Mouse (Mus musculus) stomach, postnatal 0 days (tissue): ENCODE data around the gene Olfr1178. TPM values are rescaled to one million over a fixed set of nuclear protein-coding genes. Genes with fewer than 3 reads are reported as not detected.

Source experiments
- ATAC-seq: fragments of 200-750 bp; cut with Nextera tagmentation; 2 replicates; pipeline ENCODE4 v1.8.0; 2017; ENCODE audit not compliant: low FRiP score, low TSS enrichment
- DNase-seq: peaks from one replicate; pipeline ENCODE4 v3.0.0-alpha.2; 2016; ENCODE audit warnings: low spot score
- H3K27ac ChIP-seq: fragments of 300-500 bp; sonication (generic); replicated peaks from 2 replicates; pipeline ENCODE4 v1.5.1; 2014; ENCODE audit warnings: mild to moderate bottlenecking, control low read depth
- H3K27me3 ChIP-seq: fragments of 300-500 bp; sonication (generic); 2 replicates; pipeline ENCODE4 v1.6.1; 2014; ENCODE audit warnings: low read length; ENCODE audit not compliant: control insufficient read depth, insufficient read depth
- H3K36me3 ChIP-seq: fragments of 300-500 bp; sonication (generic); 2 replicates; pipeline ENCODE4 v1.6.1; 2014; ENCODE audit warnings: low read length, mixed read lengths; ENCODE audit not compliant: control insufficient read depth, insufficient read depth
- H3K4me1 ChIP-seq: fragments of 300-500 bp; sonication (generic); replicated peaks from 2 replicates; pipeline ENCODE4 v1.6.1; 2014; ENCODE audit warnings: antibody characterized with exemption; ENCODE audit not compliant: control insufficient read depth, insufficient read depth
- H3K4me2 ChIP-seq: fragments of 300-500 bp; sonication (generic); replicated peaks from 2 replicates; pipeline ENCODE4 v1.6.1; 2014; ENCODE audit warnings: low read depth, mild to moderate bottlenecking, control low read depth, moderate library complexity
- H3K4me3 ChIP-seq: fragments of 300-500 bp; sonication (generic); 2 replicates; pipeline ENCODE4 v1.5.1; 2014; ENCODE audit warnings: low read depth, low read length, control low read depth
- H3K9ac ChIP-seq: fragments of 300-500 bp; sonication (generic); 2 replicates; pipeline ENCODE4 v1.6.1; 2014; ENCODE audit warnings: mild to moderate bottlenecking, low read length, control low read depth, mixed read lengths
- H3K9me3 ChIP-seq: fragments of 300-500 bp; sonication (generic); 2 replicates; pipeline ENCODE4 v1.6.1; 2016; ENCODE audit warnings: low read length; ENCODE audit not compliant: control insufficient read depth
- CTCF ChIP-seq: IDR thresholded peaks from 2 replicates; pipeline ENCODE4 v1.5.1; 2016; ENCODE audit warnings: antibody characterized with exemption, low read depth, mild to moderate bottlenecking, moderate library complexity
- EP300 ChIP-seq: optimal IDR thresholded peaks from 2 replicates; pipeline ENCODE3; 2016; ENCODE audit warnings: antibody characterized with exemption
- WGBS: fragments of 180-500 bp; shearing (Covaris S2); extraction: QIAGEN DNeasy Blood & Tissue Kit; methylation state at CpG from one replicate; pipeline ENCODE4 v1.1.7; 2014; 5-methylcytosine and 5-hydroxymethylcytosine counted together
- polyA plus RNA-seq: library from polyadenylated mRNA; unstranded; fragments of >200 nt; fragmentation: Nextera tagmentation; extraction: Ambion mirVana; gene quantifications from 2 replicates; pipeline ENCODE4 v1.2.1, GENCODE M21; 2015

Olfr1178 gene
- 0.04 TPM in 1 of 2 replicates, not detected in the other for polyA plus RNA-seq

- no peak for ATAC-seq
- WGBS = 95% methylated on average over 1 of the region's 1 CpGs
Measured at GRCm38 (mm10) chr2:88386762-88387161, at the start of gene Olfr1178. TSS of gene Olfr1178 (plus strand) at chr2:88387062.

GRCm38 (mm10) chr2:88346392-88346791 is 40.5 kb upstream of the Olfr1178 start, which contains the start of gene Olfr1177-ps:
TSS of gene Olfr1177-ps (minus strand) at chr2:88346492.
- no peaks in the 10 kb centered on the region for H3K27me3 ChIP-seq
- H3K4me2 ChIP-seq = no peak within 1 kb of the TSS
- H3K4me1 ChIP-seq = no peaks in the 10 kb centered on the region
- DNase-seq (no peak), ATAC-seq (no peak)
- no peaks in the 10 kb centered on the region for H3K36me3 ChIP-seq
- H3K9ac ChIP-seq = no peak within 1 kb of the TSS
- 82% methylated on average over 1 of the region's 1 CpGs for WGBS
- H3K27ac ChIP-seq = no peak within 1 kb of the TSS
- H3K4me3 ChIP-seq = no peak within 1 kb of the TSS
- no peaks in the 10 kb centered on the region for H3K9me3 ChIP-seq
- TF ChIP-seq CTCF (no peak), EP300 (no peak)

More at GRCm38 (mm10) chr2:88386762-88387161, at the start of gene Olfr1178:
- H3K9ac ChIP-seq = no peak within 1 kb of the TSS
- H3K4me3 ChIP-seq = no peak within 1 kb of the TSS
- TF ChIP-seq CTCF = no peak
- TF ChIP-seq EP300 = no peak
- no peaks in the 10 kb centered on the region for H3K4me1 ChIP-seq
- no peaks in the 10 kb centered on the region for H3K36me3 ChIP-seq
- no peak within 1 kb of the TSS for H3K4me2 ChIP-seq
- DNase-seq = no peak
- no peaks in the 10 kb centered on the region for H3K9me3 ChIP-seq
- no peak within 1 kb of the TSS for H3K27ac ChIP-seq
- H3K27me3 ChIP-seq = no peaks in the 10 kb centered on the region

GRCm38 (mm10) chr2:88356304-88356703 is 30.6 kb upstream of the Olfr1178 start:
- TF ChIP-seq CTCF (peak; percentile 78), EP300 (no peak)
- 0% methylated on average over 2 of the region's 2 CpGs for whole genome bisulfite sequencing
- Histone ChIP-seq H3K4me2 (no peak overlapping the region), H3K27ac (no peak overlapping the region), H3K4me1 (no peaks in the 10 kb centered on the region), H3K4me3 (no peak overlapping the region), H3K9me3 (no peaks in the 10 kb centered on the region), H3K27me3 (no peaks in the 10 kb centered on the region), H3K9ac (no peak overlapping the region), H3K36me3 (no peaks in the 10 kb centered on the region)
- no peak for ATAC-seq
- DNase-seq = no peak

GRCm38 (mm10) chr2:88406353-88406752 is 19.5 kb downstream of the Olfr1178 start, which contains the start of gene Olfr1179:
TSS of gene Olfr1179 (minus strand) at chr2:88406453.
- Histone ChIP-seq H3K9me3 (no peaks in the 10 kb centered on the region), H3K4me2 (no peak within 1 kb of the TSS), H3K27ac (no peak within 1 kb of the TSS), H3K9ac (no peak within 1 kb of the TSS), H3K27me3 (no peaks in the 10 kb centered on the region), H3K36me3 (no peaks in the 10 kb centered on the region), H3K4me3 (no peak within 1 kb of the TSS), H3K4me1 (no peaks in the 10 kb centered on the region)
- 67% methylated on average over 3 of the region's 3 CpGs for WGBS
- ATAC-seq (no peak), DNase-seq (no peak)
- TF ChIP-seq CTCF = no peak
- TF ChIP-seq EP300 = no peak

- H3K4me2 ChIP-seq = no peak within 1 kb of the TSS
- no peaks in the 10 kb centered on the region for H3K4me1 ChIP-seq
- 55% methylated on average over 2 of the region's 2 CpGs for WGBS
- H3K9me3 ChIP-seq = no peaks in the 10 kb centered on the region
- H3K36me3 ChIP-seq = no peaks in the 10 kb centered on the region
- TF ChIP-seq CTCF (no peak), EP300 (no peak)
- H3K27ac ChIP-seq = no peak within 1 kb of the TSS
- DNase-seq = no peak
- H3K9ac ChIP-seq = no peak within 1 kb of the TSS
- no peak within 1 kb of the TSS for H3K4me3 ChIP-seq
- no peak for ATAC-seq
- no peaks in the 10 kb centered on the region for H3K27me3 ChIP-seq
Measured at GRCm38 (mm10) chr2:88419051-88419450, 32.2 kb downstream of the Olfr1178 start, which contains the start of gene Olfr1180. TSS of gene Olfr1180 (minus strand) at chr2:88419151.

- Histone ChIP-seq H3K4me3 (no peak within 1 kb of the TSS), H3K27ac (no peak within 1 kb of the TSS), H3K9ac (no peak within 1 kb of the TSS), H3K27me3 (no peaks in the 10 kb centered on the region), H3K4me1 (no peaks in the 10 kb centered on the region), H3K36me3 (no peaks in the 10 kb centered on the region), H3K9me3 (no peaks in the 10 kb centered on the region), H3K4me2 (no peak within 1 kb of the TSS)
- WGBS = 81% methylated on average over 1 of the region's 1 CpGs
- ATAC-seq (no peak), DNase-seq (no peak)
- TF ChIP-seq CTCF (no peak), EP300 (no peak)
Measured at GRCm38 (mm10) chr2:88426071-88426470, 39.2 kb downstream of the Olfr1178 start, which contains the start of gene Olfr1181. TSS of gene Olfr1181 (minus strand) at chr2:88426171.
